Mouse (Mus musculus) testis, adult 10 weeks (tissue): Measurements from ENCODE around the gene Gins3. TPM values are rescaled to one million over a fixed set of nuclear protein-coding genes. Genes with fewer than 3 reads are reported as not detected.

ENCODE experiments used
- polyA plus RNA-seq: library from polyadenylated mRNA; stranded (reverse); fragments of 350-450 nt; fragmentation: Illumina TruSeq; extraction: RNeasy Lipid Tissue Mini Kit (QIAGEN cat#74804); gene quantifications from one replicate; pipeline ENCODE4 v1.2.3, GENCODE M21; 2014; ENCODE audit warnings: low read depth, low replicate concordance

Gins3 gene
- 5.9 TPM for polyA plus RNA-seq

DNA sequence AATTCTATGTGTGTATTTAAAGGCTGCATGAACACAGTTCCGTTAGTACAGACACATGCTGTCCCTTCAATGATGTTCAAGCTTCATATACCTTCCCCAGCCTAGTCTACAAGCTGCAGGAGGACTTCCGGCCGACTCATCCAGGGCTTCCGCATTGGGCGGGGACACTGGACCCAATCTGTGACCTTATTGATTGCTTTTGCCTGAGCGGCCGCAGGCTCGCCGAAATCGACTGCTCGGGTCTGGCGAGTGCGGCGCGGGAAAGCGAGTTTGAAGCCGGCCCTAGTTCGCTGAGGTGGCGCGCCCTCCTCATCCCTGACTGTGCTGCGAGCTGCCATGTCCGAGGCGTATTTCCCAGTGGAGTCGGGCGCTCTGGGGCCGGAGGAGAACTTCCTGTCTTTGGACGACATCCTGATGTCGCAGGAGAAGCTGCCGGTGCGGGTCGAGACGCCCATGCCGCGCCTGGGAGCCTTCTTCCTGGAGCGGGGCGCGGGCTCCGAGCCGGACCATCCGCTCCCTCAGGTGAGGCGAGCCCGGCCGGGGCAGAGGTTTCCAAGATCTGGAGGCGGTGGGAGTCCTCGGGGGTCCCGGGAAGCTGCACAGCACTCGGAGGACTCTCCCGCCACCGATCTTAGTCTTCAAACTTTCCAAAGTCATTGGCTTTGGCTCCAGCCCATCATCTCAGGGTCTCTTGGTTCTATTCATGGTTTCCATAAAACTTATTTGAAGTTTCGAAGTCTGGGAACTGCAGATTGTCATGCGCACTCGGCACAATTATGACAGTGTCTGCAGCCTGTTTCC lies at the start of gene Gins3:
Gene Gins3 (plus strand): TSS at position 192 of the 801 bp plus-strand sequence.

GRCm38 (mm10) chr8:95676631-95677030 lies 43.4 kb downstream of the Gins3 start, which contains the start of gene Ndrg4:
TSS of gene Ndrg4 (plus strand) at chr8:95676980.

Other genes with a start within 250 kb of the Gins3 start
- gene Cfap20, start 198.6 kb upstream of the Gins3 start, polyA plus RNA-seq, result 141 TPM
- gene Csnk2a2, start 143.4 kb upstream of the Gins3 start, polyA plus RNA-seq, result 631 TPM
- gene Ccdc113, start 99.4 kb upstream of the Gins3 start, polyA plus RNA-seq, result 195 TPM
- 200 TPM for gene Prss54, start 57.1 kb upstream of the Gins3 start, polyA plus RNA-seq
- 5.0 TPM for gene Ndrg4, start 43.5 kb downstream of the Gins3 start, polyA plus RNA-seq
- gene Setd6, start 82.4 kb downstream of the Gins3 start, polyA plus RNA-seq, result 4.5 TPM
- gene Cnot1, start 174.0 kb downstream of the Gins3 start, polyA plus RNA-seq, result 401 TPM
- gene Sap18b, start 191.9 kb downstream of the Gins3 start, polyA plus RNA-seq, result 2.8 TPM
- gene Slc38a7, start 220.1 kb downstream of the Gins3 start, polyA plus RNA-seq, result 0.91 TPM